Mouse (Mus musculus): ENCODE data around the gene Phc2.

- no peak for TF ChIP-seq GABPA (IDR thresholded peaks at IDR 0.05; ENCODE audit: low read depth, low read length)
- TF ChIP-seq POLR2A (IDR thresholded peaks at IDR 0.05; ENCODE audit: control insufficient read depth in 1 of 2, insufficient read depth in 1 of 2, low read depth in 1 of 2, low read length in 2 of 2, poor library complexity in 1 of 2): no peak
- no peak for TF ChIP-seq ZC3H11A (IDR thresholded peaks at IDR 0.05; ENCODE audit: low read depth, low read length)
Observed at GRCm38 (mm10) chr4:128672494-128672893, 18.0 kb downstream of the Phc2 start.

Measured in MEL (cell line).